Mouse (Mus musculus): ENCODE measurements around the gene Erc1.
"Not testable (repeated sequence)": the region's sequence is repeated elsewhere in the genome, so short reads cannot be mapped to it uniquely, and the experiment has no call there.

The Erc1 gene

GRCm38 (mm10) chr6:119848034-119848695 is at the start of gene Erc1:
Gene Erc1, minus strand, starts transcription at chr6:119848167.
- DNase-seq (ENCODE audit: low spot score in 2 of 2): peak; percentile 82 to 83

DNA sequence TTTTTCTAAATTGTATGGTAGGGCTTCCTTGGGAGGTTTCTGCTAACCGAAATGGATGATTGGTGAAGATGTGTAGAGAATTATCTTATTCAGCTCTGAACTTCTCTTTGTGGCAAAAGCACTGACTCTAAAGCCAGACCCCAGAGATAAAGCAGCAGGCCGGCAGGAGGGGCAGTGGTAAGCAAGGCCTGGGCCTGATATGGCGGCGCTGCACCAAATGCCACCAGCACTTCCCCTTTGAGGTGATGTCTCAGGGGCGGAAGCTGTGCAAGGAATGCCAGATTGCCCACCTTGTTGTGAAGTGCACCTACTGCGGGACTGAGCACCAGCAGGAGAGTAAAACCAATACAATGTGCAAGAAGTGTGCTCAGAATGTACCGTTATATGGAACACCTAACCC is 44.7 kb upstream of the Erc1 start:
- no peak for DNase-seq (ENCODE audit: low spot score in 2 of 2)

DNA sequence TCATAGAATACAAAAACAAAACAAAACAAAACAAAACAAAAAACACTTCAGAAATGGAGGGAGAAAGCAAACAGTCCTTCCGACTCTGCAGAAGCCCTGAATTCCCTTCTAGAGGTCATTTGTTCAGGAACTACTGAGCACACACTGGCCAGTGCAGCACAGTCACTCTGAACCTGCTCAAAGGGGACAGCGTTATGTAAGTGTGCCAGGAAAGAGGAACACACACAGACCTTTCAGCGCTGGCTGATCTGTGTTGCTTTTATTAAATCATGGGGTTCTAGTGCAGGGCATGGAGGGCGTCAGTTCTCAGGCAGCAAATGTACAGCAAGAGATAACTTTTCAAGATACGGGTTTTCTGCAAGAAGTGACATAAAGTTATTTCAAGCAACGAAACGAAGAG is 35.2 kb upstream of the Erc1 start:
- no peak for DNase-seq (ENCODE audit: low spot score in 2 of 2)

DNA sequence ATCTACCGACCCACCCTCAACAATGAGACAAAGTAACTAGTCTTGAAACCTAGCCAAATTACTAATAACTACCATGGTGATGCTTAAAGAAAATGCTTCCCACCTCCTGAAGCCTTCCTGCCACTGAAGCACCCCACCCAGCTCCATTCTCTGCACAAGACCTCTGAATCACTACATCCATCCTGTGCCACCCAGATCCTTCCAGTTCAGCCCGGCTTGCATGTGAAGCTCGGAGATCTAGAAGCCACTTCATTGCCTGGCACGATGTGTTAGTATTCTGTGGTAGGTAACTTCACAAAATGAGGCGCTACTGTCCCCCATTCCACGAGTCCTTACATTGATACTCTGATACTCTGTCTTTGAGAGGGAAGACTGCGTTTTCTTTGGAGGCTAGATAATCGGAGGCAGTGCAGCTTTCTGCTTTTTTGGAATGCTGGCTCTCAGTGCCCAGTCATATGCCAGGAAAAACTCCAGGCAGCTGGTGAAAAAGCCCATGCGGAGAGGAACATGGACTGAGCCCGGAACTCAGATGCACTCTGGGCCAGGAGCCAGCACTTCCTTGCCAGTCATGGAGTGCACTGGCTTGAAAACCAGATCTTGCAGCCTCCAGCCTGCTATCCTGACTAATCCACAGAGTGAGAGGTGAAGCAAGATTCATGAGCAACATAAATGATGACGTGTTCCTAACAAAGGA is 16.5 kb upstream of the Erc1 start:
- DNase-seq (ENCODE audit: low spot score in 2 of 2): no peak

DNA sequence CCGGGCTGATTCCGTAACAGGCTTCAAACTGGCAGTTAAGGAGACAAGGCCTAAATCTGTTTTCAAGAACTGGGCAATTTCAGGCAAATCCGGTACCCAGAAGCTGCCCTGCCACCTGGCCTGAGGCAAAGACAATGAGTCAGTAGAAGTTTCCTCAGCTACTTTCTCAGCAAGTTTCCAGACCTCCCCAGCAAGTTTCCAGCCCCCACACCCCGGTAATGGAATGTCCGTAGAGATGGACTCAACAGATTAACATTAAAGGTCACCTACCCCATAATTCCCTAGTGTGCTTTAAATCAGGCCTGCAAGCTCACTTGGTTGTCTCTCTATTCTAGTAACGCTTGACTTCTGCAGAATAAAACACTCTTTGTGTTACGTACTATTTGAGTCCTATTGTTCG is 13.6 kb upstream of the Erc1 start:
- no peak for DNase-seq (ENCODE audit: low spot score in 2 of 2)

- no peak for DNase-seq (ENCODE audit: low spot score in 2 of 2)
Observed at GRCm38 (mm10) chr6:119860236-119860635, 12.3 kb upstream of the Erc1 start.

DNA sequence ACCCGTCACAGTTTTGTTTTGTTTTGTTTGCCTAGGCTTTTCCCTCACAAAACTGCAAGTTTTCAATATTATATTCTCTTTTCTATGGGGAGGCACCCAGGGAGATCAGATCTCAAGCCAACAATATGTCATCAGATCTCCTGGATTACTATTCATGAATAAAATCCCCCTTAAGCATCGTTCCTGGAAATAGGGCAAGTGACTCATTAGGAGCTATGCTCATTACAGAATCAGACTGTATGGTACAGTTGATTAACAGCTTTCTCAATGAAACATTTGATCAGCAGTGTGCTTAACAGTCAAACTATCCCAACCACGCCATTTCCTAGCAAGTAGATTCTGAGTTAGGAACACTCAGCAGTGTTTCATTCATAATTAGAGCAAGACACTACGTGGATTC is 7.5 kb upstream of the Erc1 start:
- no peak for DNase-seq (ENCODE audit: low spot score in 2 of 2)

- no peak for DNase-seq (ENCODE audit: low spot score in 2 of 2)
Observed at GRCm38 (mm10) chr6:119854156-119854555, 6.2 kb upstream of the Erc1 start.

GRCm38 (mm10) chr6:119849858-119850257 is 1.9 kb upstream of the Erc1 start:
- no peak for DNase-seq (ENCODE audit: low spot score in 2 of 2)

DNA sequence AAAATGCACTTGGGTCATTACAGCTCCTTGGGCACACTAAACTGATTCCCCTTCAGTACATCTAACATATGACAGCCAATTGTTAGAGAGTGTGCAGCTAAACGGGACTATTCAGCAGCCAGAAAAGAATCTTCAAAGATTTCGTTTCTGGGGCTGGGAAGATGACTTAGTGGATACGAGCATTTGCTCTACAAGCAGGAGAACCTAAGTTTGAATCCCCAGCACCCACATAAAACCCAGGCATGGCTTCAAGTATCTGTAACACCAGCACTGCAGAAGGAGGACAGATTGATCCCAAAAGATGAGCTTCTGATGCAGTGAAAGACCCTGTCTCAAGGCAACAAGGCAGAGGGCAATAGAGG is 1.4 kb upstream of the Erc1 start:
- DNase-seq (ENCODE audit: low spot score in 2 of 2): no peak

- no peak for DNase-seq (ENCODE audit: low spot score in 2 of 2)
Observed at GRCm38 (mm10) chr6:119848696-119849347, 855 bp upstream of the Erc1 start.

DNA sequence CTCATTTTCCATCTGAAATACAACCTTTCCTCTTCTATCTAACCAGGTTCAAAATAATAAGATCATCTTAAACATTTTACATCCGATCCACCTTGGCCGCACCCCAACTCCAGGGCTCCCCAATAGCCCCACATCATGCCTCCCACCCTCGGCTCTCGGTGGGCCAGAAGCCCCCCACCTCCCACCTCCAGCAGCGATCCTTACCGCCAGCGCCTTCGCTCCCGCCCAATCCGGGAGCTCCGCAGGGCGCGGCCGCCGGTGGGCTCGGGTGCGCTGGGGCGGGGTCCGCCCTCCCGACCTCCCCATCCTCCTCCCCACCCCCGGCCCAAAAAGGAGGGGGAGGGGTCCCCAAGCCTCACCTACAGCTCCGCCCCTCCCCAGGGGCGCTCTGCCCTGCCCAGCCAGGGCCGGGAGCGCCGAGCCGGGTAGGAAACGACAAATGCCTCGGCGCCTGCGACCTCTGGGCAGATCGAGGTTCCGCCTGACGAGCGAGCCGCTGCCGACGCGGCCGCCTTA is 391 bp downstream of the Erc1 start:
- DNase-seq (ENCODE audit: low spot score in 2 of 2): no peak

DNA sequence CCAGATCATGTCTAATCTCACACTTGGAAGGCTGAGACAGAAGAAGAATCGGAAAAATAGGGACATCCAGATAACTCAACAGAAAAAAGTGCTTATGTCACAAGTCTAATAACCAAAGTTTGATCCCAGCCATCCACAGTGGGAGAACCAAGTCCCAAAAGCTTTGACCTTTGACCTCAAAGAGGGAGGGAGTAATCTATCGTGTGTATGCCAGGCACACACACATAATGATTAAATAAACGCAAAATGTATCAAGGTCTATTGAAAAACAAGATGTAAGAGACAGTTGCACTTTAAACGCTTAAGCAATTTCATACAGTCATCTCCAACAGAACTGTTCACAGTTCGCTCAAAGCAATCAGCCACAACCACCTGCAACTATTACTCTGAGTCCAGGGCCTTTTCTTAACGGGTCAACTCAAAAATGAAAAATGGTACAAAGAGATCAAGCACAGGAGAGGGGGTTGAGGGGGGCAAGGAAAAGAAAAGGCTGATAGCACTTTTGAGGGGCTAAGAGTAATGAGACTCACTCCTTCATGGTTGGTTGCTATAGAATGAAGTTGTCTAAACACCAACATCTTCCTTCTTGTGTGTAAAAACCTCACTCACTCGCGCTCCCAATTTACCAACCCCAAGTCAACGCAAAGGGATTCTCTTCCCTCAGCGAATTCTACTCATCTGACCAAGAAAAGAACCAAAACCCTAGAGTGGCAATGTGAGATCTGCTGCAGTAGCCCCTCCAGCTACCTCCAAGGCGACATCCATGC is 1.0 kb downstream of the Erc1 start:
- no peak for DNase-seq (ENCODE audit: low spot score in 2 of 2)

GRCm38 (mm10) chr6:119829951-119830350 is 18.0 kb downstream of the Erc1 start:
- no peak for DNase-seq (ENCODE audit: low spot score in 2 of 2)

DNA sequence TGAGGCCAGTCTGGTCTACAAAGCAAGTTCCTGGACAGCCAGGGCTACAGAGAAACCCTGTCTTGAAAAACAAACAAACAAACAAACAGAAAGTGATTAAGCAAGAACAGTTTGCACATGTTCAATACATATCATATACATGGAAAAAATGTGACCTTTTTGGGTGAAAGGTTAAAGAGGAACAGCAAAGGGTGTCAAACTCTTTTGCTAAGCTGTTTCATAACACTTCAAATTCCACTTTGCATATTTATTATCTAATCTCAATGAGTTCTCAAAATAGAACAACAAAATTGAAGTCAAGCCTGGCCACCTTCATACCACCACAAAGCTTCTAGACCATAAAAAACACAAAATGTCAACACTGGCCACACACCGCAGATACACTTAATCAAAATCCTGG is 19.8 kb downstream of the Erc1 start:
- DNase-seq (ENCODE audit: low spot score in 2 of 2): no peak

- no peak for DNase-seq (ENCODE audit: low spot score in 2 of 2)
Observed at GRCm38 (mm10) chr6:119826701-119827100, 21.3 kb downstream of the Erc1 start.

- DNase-seq (ENCODE audit: low spot score in 2 of 2): no peak
Observed at GRCm38 (mm10) chr6:119822216-119822615, 25.8 kb downstream of the Erc1 start.

DNA sequence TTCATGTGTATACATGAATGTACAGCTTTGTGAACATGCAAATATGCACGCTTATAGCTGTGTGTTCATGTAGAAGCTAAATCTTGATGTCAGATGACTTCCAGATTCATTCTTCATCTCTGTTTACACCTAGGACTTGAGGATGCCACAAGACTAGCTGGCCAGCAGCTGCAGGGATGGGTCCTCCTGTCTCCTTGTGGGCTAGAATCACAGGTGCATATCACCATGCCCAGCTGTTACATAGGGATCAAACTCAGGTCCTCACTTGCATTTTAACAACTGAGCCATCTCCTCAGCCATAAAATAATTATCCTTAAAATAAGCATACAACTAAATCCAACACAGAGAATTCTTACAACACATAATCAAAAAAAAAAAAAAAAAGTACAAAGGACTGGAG is 26.8 kb downstream of the Erc1 start:
- no peak for DNase-seq (ENCODE audit: low spot score in 2 of 2)

GRCm38 (mm10) chr6:119818541-119818940 is 29.4 kb downstream of the Erc1 start:
- DNase-seq (ENCODE audit: low spot score in 2 of 2): no peak

GRCm38 (mm10) chr6:119815426-119815825 is 32.5 kb downstream of the Erc1 start:
- DNase-seq (ENCODE audit: low spot score in 2 of 2): no peak

- not testable (repeated sequence) for DNase-seq (ENCODE audit: low spot score in 2 of 2)
Observed at GRCm38 (mm10) chr6:119813055-119813454, 34.9 kb downstream of the Erc1 start.
